Mouse (Mus musculus) erythroblast, embryonic 14.5 days (primary cell): ENCODE measurements around the gene Hcfc1r1. TPM values are rescaled to one million over a fixed set of nuclear protein-coding genes. Genes with fewer than 3 reads are reported as not detected.

ENCODE experiments used
- H3K27me3 ChIP-seq: 2 replicates; pipeline ENCODE4 v1.6.1; 2012; ENCODE audit warnings: inconsistent platforms; ENCODE audit not compliant: control insufficient read depth
- H3K36me3 ChIP-seq: 2 replicates; pipeline ENCODE4 v1.6.1; 2012; ENCODE audit warnings: mild to moderate bottlenecking, inconsistent platforms; ENCODE audit not compliant: control insufficient read depth
- H3K4me1 ChIP-seq: 2 replicates; pipeline ENCODE4 v1.6.1; 2012; ENCODE audit warnings: inconsistent platforms; ENCODE audit not compliant: control insufficient read depth
- H3K4me3 ChIP-seq: replicated peaks from 2 replicates; pipeline ENCODE3; 2012; ENCODE audit warnings: moderate library complexity, mild to moderate bottlenecking, inconsistent platforms
- H3K9me3 ChIP-seq: 2 replicates; pipeline ENCODE4 v1.6.1; 2012; ENCODE audit warnings: low read length, inconsistent platforms, mixed read lengths; ENCODE audit not compliant: control insufficient read depth
- GATA1 ChIP-seq: IDR thresholded peaks from 2 replicates; pipeline ENCODE4 v1.6.1; 2012; ENCODE audit warnings: low read length, inconsistent platforms, mixed read lengths
- TAL1 ChIP-seq: IDR thresholded peaks from 3 replicates; pipeline ENCODE4 v1.6.1; 2012; ENCODE audit warnings: low read length, inconsistent platforms, mixed read lengths
- polyA plus RNA-seq: library from polyadenylated mRNA; stranded (reverse); fragments of >175 nt; gene quantifications from 2 replicates; pipeline ENCODE4 v1.2.3, GENCODE M21; 2012

Hcfc1r1 gene
- polyA plus RNA-seq, result 35.0 and 35.6 TPM in 2 replicates

GRCm38 (mm10) chr17:23673424-23674073 lies at the start of gene Hcfc1r1, which contains the start of gene Thoc6:
Gene Hcfc1r1, plus strand, starts transcription at chr17:23673596.
Gene Thoc6, minus strand, starts transcription at chr17:23673882.
- TF ChIP-seq TAL1 (no peak), GATA1 (no peak)
- peaks cover 26% of the 10 kb centered on the region for H3K36me3 ChIP-seq
- peaks cover 54% of the 10 kb centered on the region for H3K4me1 ChIP-seq
- peak within 1 kb of the TSS; percentile 76 for H3K4me3 ChIP-seq
- no peaks in the 10 kb centered on the region for H3K9me3 ChIP-seq
- peaks cover 35% of the 10 kb centered on the region for H3K27me3 ChIP-seq

- Histone ChIP-seq H3K36me3 (no peaks in the 10 kb centered on the region), H3K27me3 (peaks cover 4% of the 10 kb centered on the region; the same call in 1 of the 2 replicates), H3K9me3 (no peaks in the 10 kb centered on the region), H3K4me1 (no peaks in the 10 kb centered on the region), H3K4me3 (no peak overlapping the region)
- TF ChIP-seq TAL1 (no peak), GATA1 (no peak)
These were observed 45.6 kb upstream of the Hcfc1r1 start for GRCm38 (mm10) chr17:23627813-23628212.

- Histone ChIP-seq H3K27me3 (peaks cover 4% of the 10 kb centered on the region; the same call in 1 of the 2 replicates), H3K36me3 (no peaks in the 10 kb centered on the region), H3K9me3 (no peaks in the 10 kb centered on the region), H3K4me3 (no peak overlapping the region), H3K4me1 (no peaks in the 10 kb centered on the region)
- no peak for TF ChIP-seq GATA1
- TF ChIP-seq TAL1, result no peak
These were observed 43.0 kb upstream of the Hcfc1r1 start for GRCm38 (mm10) chr17:23630195-23631020.

GRCm38 (mm10) chr17:23631241-23631640 lies 42.2 kb upstream of the Hcfc1r1 start:
- Histone ChIP-seq H3K9me3 (no peaks in the 10 kb centered on the region), H3K4me1 (no peaks in the 10 kb centered on the region), H3K4me3 (no peak overlapping the region), H3K36me3 (no peaks in the 10 kb centered on the region), H3K27me3 (peaks cover 4% of the 10 kb centered on the region; the same call in 1 of the 2 replicates)
- no peak for TF ChIP-seq TAL1
- no peak for TF ChIP-seq GATA1

- no peaks in the 10 kb centered on the region; the same call in 1 of the 2 replicates for H3K9me3 ChIP-seq
- no peaks in the 10 kb centered on the region for H3K4me1 ChIP-seq
- TF ChIP-seq GATA1 (no peak), TAL1 (no peak)
- no peaks in the 10 kb centered on the region for H3K36me3 ChIP-seq
- H3K4me3 ChIP-seq, result no peak within 1 kb of the TSS
- peaks cover 32% of the 10 kb centered on the region for H3K27me3 ChIP-seq
These were observed 28.5 kb upstream of the Hcfc1r1 start, which contains the start of gene Mmp25 for GRCm38 (mm10) chr17:23644613-23645495. Gene Mmp25, minus strand, starts transcription at chr17:23645277.

GRCm38 (mm10) chr17:23645894-23646293 lies 27.5 kb upstream of the Hcfc1r1 start:
- no peak overlapping the region for H3K4me3 ChIP-seq
- H3K4me1 ChIP-seq, result no peaks in the 10 kb centered on the region
- peaks cover 32% of the 10 kb centered on the region for H3K27me3 ChIP-seq
- no peaks in the 10 kb centered on the region; the same call in 1 of the 2 replicates for H3K9me3 ChIP-seq
- TF ChIP-seq GATA1, result no peak
- TF ChIP-seq TAL1, result no peak
- no peaks in the 10 kb centered on the region for H3K36me3 ChIP-seq

- Histone ChIP-seq H3K4me1 (no peaks in the 10 kb centered on the region), H3K9me3 (no peaks in the 10 kb centered on the region), H3K27me3 (peaks cover 6% of the 10 kb centered on the region), H3K36me3 (no peaks in the 10 kb centered on the region), H3K4me3 (no peak overlapping the region)
- TF ChIP-seq GATA1 (no peak), TAL1 (no peak)
These were observed 22.0 kb upstream of the Hcfc1r1 start for GRCm38 (mm10) chr17:23651363-23651762.

- H3K4me3 ChIP-seq, result no peak overlapping the region
- no peaks in the 10 kb centered on the region for H3K4me1 ChIP-seq
- no peaks in the 10 kb centered on the region for H3K36me3 ChIP-seq
- H3K9me3 ChIP-seq, result no peaks in the 10 kb centered on the region
- TF ChIP-seq TAL1 (no peak), GATA1 (no peak)
- peaks cover 2% of the 10 kb centered on the region; the same call in 1 of the 2 replicates for H3K27me3 ChIP-seq
These were observed 20.1 kb upstream of the Hcfc1r1 start for GRCm38 (mm10) chr17:23653324-23653723.
